Mouse (Mus musculus) forebrain, embryonic 12.5 days (tissue): Measurements from ENCODE around the gene Ankrd28. TPM values are rescaled to one million over a fixed set of nuclear protein-coding genes. Genes with fewer than 3 reads are reported as not detected.
A peak's percentile ranks its signal among the peaks of the same experiment; 100 is the strongest.

Experiments
- ATAC-seq: fragments of 200-750 bp; cut with Nextera tagmentation; 2 replicates; pipeline ENCODE4 v1.8.0; 2017; ENCODE audit warnings: moderate TSS enrichment; ENCODE audit not compliant: low FRiP score
- H3K27ac ChIP-seq: fragments of 300-500 bp; sonication (generic); 2 replicates; pipeline ENCODE4 v1.5.1; 2016; ENCODE audit warnings: mild to moderate bottlenecking
- H3K27me3 ChIP-seq: fragments of 300-500 bp; sonication (generic); 2 replicates; pipeline ENCODE4 v1.6.1; 2016; ENCODE audit warnings: mild to moderate bottlenecking
- H3K36me3 ChIP-seq: fragments of 300-500 bp; sonication (generic); replicated peaks from 2 replicates; pipeline ENCODE4 v1.6.1; 2016; ENCODE audit warnings: mild to moderate bottlenecking
- H3K4me1 ChIP-seq: fragments of 300-500 bp; sonication (generic); 2 replicates; pipeline ENCODE4 v1.6.1; 2016
- H3K4me2 ChIP-seq: fragments of 300-500 bp; sonication (generic); 2 replicates; pipeline ENCODE4 v1.6.1; 2016; ENCODE audit warnings: mild to moderate bottlenecking, moderate library complexity
- H3K4me3 ChIP-seq: fragments of 300-500 bp; sonication (generic); replicated peaks from 2 replicates; pipeline ENCODE4 v1.5.1; 2016; ENCODE audit warnings: mild to moderate bottlenecking
- H3K9ac ChIP-seq: fragments of 300-500 bp; sonication (generic); 2 replicates; pipeline ENCODE4 v1.6.1; 2016; ENCODE audit warnings: mild to moderate bottlenecking
- H3K9me3 ChIP-seq: fragments of 300-500 bp; sonication (generic); 2 replicates; pipeline ENCODE4 v1.6.1; 2016
- WGBS: fragments of 180-500 bp; shearing (Covaris S2); methylation state at CpG from one replicate; pipeline ENCODE4 v1.1.7; 2016; 5-methylcytosine and 5-hydroxymethylcytosine counted together
- polyA plus RNA-seq: library from polyadenylated mRNA; unstranded; fragments of >200 nt; fragmentation: Nextera tagmentation; extraction: Ambion mirVana; gene quantifications from 2 replicates; pipeline ENCODE4 v1.2.1, GENCODE M21; 2016

Gene Ankrd28
- polyA plus RNA-seq, 1 experiment from 2014 or later = 16.7 TPM

DNA sequence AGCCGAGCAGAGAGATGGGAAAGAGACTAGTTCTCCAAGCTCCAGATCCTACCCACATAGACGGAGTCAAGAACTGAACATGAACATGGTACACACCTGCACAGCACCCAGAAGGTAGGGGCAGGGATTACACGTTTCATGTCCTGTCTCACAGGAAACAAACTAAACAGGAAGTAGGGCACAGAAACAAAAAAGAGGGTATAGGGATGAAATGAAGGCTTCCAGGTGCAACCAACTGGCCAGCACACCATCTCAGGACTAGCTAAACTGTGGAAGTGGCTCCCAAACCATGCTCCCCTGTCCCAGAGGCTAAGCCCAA, 133.5 kb downstream of the Ankrd28 start:
- no peak overlapping the region for H3K4me2 ChIP-seq
- H3K27me3 ChIP-seq = no peaks in the 10 kb centered on the region
- ATAC-seq = no peak
- H3K27ac ChIP-seq = no peak overlapping the region
- no peaks in the 10 kb centered on the region for H3K9me3 ChIP-seq
- peaks cover 40% of the 10 kb centered on the region for H3K36me3 ChIP-seq
- no peak overlapping the region for H3K4me3 ChIP-seq
- whole genome bisulfite sequencing = 89% methylated on average over 3 of the region's 3 CpGs
- H3K4me1 ChIP-seq = no peaks in the 10 kb centered on the region
- no peak overlapping the region for H3K9ac ChIP-seq

DNA sequence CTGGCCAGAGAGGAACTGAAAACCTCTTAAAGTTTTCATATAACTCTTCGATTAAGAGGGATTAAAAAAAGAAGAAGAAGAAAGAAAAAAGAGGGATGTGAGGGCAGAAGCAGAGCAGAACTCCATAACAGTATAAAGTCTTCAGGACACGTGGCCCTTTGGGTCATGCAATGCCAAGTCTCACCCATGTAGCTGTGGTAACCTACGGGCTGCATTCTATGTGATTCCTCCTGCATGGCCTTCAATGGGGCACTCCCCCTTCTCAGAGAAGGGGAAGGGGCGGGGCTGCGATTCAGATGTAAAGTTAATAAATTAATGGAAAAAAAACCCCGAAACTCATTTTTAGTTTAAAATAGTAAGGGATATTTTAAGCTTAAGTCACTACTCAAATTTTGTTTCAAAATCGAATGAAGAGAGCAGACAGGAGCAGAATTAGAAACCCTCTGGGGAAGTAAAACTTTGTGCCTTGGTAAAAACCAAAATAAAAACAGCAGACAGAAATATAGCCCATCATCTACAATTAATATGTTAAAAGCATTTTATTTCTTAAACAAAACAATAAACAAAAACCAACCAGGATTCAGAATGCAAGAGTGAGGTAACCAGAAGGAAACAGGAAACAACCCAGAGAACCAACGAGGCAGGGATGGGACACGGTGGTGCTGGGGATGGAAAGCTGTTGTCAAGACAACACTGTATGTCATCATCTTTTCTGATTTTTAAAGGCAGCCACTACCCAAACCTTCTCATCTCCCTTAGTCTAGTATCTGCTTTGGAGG, 134.1 kb downstream of the Ankrd28 start:
- no peak for ATAC-seq
- no peak overlapping the region for H3K27ac ChIP-seq
- H3K27me3 ChIP-seq = no peaks in the 10 kb centered on the region
- no peak overlapping the region for H3K4me3 ChIP-seq
- H3K4me2 ChIP-seq = no peak overlapping the region
- peaks cover 34% of the 10 kb centered on the region for H3K36me3 ChIP-seq
- no peaks in the 10 kb centered on the region for H3K4me1 ChIP-seq
- no peak overlapping the region for H3K9ac ChIP-seq
- whole genome bisulfite sequencing = 89% methylated on average over 9 of the region's 9 CpGs
- H3K9me3 ChIP-seq = no peaks in the 10 kb centered on the region

DNA sequence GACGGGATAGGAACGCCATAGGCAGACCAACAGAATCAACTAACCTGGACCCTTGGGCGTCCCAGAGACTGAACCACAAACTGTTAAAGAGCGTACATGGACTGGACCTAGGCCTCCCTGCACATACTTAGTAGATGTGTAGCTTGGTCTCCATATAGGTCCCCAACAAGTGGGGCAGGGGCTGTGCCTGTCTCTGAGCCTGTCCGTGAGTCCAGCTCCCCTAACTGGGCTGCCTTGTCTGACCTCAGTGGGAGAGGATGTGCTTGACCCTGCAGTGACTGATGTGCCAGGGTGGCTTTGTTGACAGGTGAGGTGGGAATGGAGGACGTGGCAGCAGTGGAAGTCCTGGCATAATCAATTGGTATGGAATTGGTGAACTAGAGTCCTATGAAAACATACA, 137.9 kb downstream of the Ankrd28 start:
- Histone ChIP-seq H3K9me3 (no peaks in the 10 kb centered on the region), H3K4me2 (no peak overlapping the region), H3K27me3 (no peaks in the 10 kb centered on the region), H3K9ac (no peak overlapping the region), H3K27ac (no peak overlapping the region), H3K4me3 (no peak overlapping the region), H3K4me1 (no peaks in the 10 kb centered on the region), H3K36me3 (peaks cover 7% of the 10 kb centered on the region)
- WGBS = 93% methylated on average over 6 of the region's 6 CpGs
- ATAC-seq = no peak

DNA sequence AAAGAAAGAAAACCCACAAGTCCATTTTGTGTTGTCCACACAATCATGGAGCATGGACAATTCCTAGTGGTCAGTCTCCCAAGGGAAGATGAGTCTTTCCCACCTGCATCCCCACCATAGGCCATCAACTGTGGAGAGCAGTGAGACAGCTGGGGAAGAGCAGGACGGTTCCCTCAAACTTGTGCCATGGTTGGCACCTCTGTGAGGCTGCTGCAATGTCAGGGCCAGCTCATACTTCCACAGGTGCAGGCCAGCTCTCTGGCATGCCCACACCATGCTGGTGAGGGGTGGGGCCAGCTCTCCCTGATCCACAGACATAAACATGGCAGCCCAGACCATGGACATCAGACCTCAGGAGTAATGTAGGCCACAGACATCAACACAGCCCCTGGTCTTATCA, 144.2 kb downstream of the Ankrd28 start:
- H3K27ac ChIP-seq = no peak overlapping the region
- H3K9ac ChIP-seq = no peak overlapping the region
- 88% methylated on average over 1 of the region's 1 CpGs for WGBS
- H3K4me2 ChIP-seq = no peak overlapping the region
- H3K36me3 ChIP-seq = no peaks in the 10 kb centered on the region
- no peaks in the 10 kb centered on the region for H3K4me1 ChIP-seq
- no peaks in the 10 kb centered on the region for H3K27me3 ChIP-seq
- no peaks in the 10 kb centered on the region for H3K9me3 ChIP-seq
- no peak for ATAC-seq
- H3K4me3 ChIP-seq = no peak overlapping the region

DNA sequence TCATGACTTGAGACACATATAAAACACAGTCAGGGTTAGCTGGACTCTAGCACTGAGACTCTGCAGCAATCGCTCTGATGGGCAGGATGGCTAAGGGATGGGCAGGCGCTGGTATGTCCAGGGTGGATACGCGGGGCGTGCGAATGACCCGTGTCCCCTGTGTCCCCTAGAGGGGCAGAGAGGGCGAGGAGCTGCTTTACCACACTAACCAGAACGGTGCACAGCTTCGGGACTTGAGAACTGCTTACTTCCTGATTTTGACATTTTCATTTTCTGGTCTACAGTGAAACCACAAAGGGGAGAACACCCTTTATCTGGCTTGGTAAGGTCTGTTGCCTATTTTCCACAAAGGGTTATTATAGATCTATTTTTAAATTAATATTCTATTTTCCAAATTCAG, 144.8 kb downstream of the Ankrd28 start:
- Histone ChIP-seq H3K27ac (no peak overlapping the region), H3K4me2 (no peak overlapping the region), H3K4me1 (no peaks in the 10 kb centered on the region), H3K9me3 (no peaks in the 10 kb centered on the region), H3K4me3 (no peak overlapping the region), H3K27me3 (no peaks in the 10 kb centered on the region), H3K9ac (no peak overlapping the region), H3K36me3 (no peaks in the 10 kb centered on the region)
- WGBS = 91% methylated on average over 10 of the region's 10 CpGs
- ATAC-seq = no peak

DNA sequence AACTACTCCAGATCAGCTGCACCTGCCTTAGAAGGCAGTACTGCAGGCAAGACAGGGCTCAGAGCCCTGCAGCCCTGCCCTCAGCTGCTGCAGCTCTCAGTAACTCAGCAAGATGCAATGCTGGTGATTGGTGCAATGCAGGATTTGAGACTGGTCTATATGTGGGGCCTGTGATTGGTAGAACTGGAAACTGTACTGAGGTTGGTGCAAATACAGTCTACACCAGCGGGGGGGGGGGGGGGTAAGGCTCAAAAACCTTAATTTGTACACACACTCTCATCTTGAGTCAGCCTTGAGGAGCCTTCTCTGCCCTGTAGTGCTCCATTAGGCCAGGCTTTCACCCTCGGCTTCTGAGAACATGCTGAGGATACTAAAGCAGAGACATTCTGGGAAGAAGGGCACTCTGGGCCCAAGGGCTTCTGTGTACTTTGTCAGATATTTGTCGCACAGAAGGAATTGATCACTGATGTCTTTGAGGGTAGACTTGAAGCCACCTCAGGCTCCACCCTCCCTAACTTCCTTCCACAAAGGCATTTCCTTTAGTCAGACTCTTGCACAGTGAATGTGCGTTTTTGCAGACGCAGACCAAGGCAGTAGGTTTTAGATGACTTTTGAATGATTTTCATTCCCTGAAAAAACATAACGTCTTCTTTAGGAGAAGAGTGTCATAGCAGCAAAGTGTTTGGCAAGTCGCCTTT, 146.0 kb downstream of the Ankrd28 start:
- WGBS = 83% methylated on average over 7 of the region's 7 CpGs
- ATAC-seq = no peak
- Histone ChIP-seq H3K27me3 (no peaks in the 10 kb centered on the region), H3K4me3 (no peak overlapping the region), H3K4me2 (no peak overlapping the region), H3K9me3 (no peaks in the 10 kb centered on the region), H3K9ac (no peak overlapping the region), H3K36me3 (no peaks in the 10 kb centered on the region), H3K4me1 (no peaks in the 10 kb centered on the region), H3K27ac (no peak overlapping the region)

DNA sequence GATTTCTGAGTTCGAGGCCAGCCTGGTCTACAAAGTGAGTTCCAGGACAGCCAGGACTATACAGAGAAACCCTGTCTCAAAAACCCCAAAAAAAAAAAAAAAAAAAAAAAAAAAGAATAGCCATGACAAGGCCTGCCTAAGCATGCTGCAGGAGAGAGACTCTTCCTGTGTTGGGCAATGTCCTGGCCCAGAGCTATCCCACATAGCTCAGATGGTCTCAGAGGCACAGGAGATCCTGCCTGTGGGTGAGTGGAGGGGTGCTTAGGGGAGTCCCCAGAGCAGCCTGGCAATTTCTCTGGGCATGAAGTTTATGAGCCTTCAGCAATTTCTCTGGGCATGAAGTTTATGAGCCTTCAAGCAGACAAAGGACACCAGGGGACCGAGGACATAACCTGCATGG, 146.8 kb downstream of the Ankrd28 start:
- Histone ChIP-seq H3K9ac (no peak overlapping the region), H3K36me3 (no peaks in the 10 kb centered on the region), H3K4me1 (no peaks in the 10 kb centered on the region), H3K4me2 (no peak overlapping the region), H3K9me3 (no peaks in the 10 kb centered on the region), H3K4me3 (no peak overlapping the region), H3K27me3 (no peaks in the 10 kb centered on the region), H3K27ac (no peak overlapping the region)
- ATAC-seq = no peak
- WGBS = 87% methylated on average over 2 of the region's 2 CpGs

DNA sequence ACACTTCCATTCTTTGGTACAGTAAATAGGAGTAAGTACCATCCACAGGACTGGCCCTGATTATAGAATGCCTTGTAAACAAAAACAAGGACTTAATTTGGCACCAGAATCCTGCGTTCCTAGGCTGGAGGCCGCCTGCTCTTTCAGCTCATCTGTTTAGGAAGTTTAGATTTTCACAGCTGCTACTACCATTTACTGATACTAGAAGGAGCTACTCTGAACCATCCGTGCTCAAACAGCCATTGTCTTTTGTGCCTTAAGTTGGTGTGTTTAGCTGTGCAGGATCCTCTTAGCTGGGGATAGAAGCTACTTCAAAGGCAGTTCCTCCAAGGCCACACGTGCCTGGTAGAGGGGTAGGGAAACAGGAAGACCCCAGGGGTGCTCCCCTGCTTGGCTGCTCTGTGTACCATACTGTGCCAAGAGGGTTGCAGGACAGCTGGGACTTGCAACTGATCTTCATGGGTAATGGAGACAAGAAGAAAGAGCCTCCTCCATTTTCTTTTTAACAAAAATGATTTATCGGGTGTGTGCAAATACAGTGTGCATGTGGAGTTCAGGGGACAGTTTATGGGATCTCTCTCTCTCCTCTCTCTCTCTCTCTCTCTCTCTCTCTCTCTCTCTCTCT, 148.4 kb downstream of the Ankrd28 start:
- WGBS = 55% methylated on average over 5 of the region's 5 CpGs
- Histone ChIP-seq H3K9me3 (no peaks in the 10 kb centered on the region), H3K4me3 (no peak overlapping the region), H3K27ac (no peak overlapping the region), H3K27me3 (no peaks in the 10 kb centered on the region), H3K4me2 (no peak overlapping the region), H3K36me3 (no peaks in the 10 kb centered on the region), H3K4me1 (no peaks in the 10 kb centered on the region), H3K9ac (no peak overlapping the region)
- ATAC-seq = no peak

DNA sequence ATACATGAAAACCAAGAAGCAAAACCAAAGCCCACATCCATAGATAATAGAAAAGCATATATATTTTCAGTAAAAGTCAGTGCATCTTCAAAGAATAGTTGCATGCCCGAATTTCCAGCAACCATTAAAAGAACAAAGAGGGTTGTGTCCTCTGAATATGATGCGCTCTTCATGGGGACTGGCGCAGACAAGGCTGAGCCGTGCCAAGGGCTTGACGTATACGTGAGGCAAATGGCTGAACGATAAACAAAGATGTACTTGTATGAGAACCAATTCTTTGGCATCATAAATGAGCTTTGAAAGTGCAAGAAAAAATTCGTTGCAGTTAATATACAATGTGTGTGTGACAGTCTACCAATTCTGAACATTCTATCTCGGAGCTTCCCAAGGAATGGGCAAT, 149.2 kb downstream of the Ankrd28 start:
- Histone ChIP-seq H3K4me1 (no peaks in the 10 kb centered on the region), H3K27me3 (no peaks in the 10 kb centered on the region), H3K36me3 (no peaks in the 10 kb centered on the region), H3K9ac (no peak overlapping the region), H3K27ac (no peak overlapping the region), H3K9me3 (no peaks in the 10 kb centered on the region), H3K4me2 (no peak overlapping the region), H3K4me3 (no peak overlapping the region)
- no peak for ATAC-seq
- WGBS = 87% methylated on average over 9 of the region's 9 CpGs

DNA sequence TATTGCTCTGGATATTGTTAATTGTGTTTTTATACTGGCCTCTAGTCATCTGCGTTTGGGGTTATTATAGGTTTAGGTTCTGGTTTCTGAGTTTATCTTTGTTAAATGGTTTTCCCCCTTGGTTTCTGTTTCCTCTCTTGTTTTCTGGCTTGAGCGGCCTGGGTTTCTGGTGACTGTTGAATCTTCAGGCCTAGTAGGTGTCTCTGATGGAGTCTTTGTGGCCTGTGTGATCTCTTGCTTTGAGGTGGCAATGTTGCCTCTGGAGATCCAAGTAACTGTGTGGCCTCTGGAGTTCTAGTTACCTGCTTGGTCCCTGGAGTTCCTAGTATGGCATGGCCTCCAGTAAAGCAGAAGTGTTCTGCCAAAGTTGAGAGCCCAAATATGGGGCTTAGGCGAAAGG, 149.8 kb downstream of the Ankrd28 start:
- WGBS = 87% methylated on average over 3 of the region's 3 CpGs
- no peaks in the 10 kb centered on the region for H3K36me3 ChIP-seq
- no peaks in the 10 kb centered on the region for H3K4me1 ChIP-seq
- H3K9me3 ChIP-seq = no peaks in the 10 kb centered on the region
- H3K27ac ChIP-seq = no peak overlapping the region
- no peaks in the 10 kb centered on the region for H3K27me3 ChIP-seq
- no peak overlapping the region for H3K4me3 ChIP-seq
- no peak overlapping the region for H3K4me2 ChIP-seq
- ATAC-seq = no peak
- H3K9ac ChIP-seq = no peak overlapping the region

DNA sequence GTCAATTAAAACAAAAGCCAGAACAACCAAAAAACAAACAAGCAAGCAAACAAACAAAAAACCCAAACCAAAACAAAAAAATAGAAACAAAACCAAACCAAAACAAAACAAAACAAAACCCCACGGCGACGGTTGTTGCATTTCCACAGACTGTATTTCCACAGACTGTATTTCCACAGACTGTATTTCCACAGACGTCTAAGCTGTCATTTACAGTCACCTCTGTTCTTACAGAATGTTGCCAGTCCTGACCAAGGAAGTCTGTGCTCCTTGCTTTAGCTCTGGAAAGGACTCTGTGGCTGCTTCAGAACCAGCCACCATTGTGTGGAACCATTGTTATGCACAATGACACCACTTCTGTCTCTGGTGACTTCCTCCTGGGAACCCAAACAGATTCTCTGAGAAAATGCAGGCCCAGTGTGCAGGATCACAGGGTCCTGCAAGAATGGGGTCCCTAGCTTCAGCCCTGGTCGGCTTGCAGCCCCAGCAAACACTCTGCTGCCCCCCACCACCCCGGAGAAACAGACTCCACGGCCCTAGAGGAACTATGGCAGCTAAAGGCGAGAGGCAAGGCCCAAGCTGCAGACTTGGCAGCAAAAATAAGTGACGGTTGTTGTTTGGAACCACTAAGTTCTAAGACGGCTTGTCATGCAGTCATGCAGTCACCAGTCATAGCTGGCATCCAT, 158.7 kb downstream of the Ankrd28 start:
- Histone ChIP-seq H3K27me3 (no peaks in the 10 kb centered on the region), H3K27ac (no peak overlapping the region), H3K36me3 (0 out of 2 replicates have a peak, but pooled peaks cover 8% of the 10 kb centered on the region), H3K4me3 (no peak overlapping the region), H3K4me2 (no peak overlapping the region), H3K9ac (no peak overlapping the region), H3K4me1 (peaks cover 22% of the 10 kb centered on the region), H3K9me3 (no peaks in the 10 kb centered on the region)
- WGBS = 59% methylated on average over 10 of the region's 10 CpGs
- ATAC-seq = no peak

DNA sequence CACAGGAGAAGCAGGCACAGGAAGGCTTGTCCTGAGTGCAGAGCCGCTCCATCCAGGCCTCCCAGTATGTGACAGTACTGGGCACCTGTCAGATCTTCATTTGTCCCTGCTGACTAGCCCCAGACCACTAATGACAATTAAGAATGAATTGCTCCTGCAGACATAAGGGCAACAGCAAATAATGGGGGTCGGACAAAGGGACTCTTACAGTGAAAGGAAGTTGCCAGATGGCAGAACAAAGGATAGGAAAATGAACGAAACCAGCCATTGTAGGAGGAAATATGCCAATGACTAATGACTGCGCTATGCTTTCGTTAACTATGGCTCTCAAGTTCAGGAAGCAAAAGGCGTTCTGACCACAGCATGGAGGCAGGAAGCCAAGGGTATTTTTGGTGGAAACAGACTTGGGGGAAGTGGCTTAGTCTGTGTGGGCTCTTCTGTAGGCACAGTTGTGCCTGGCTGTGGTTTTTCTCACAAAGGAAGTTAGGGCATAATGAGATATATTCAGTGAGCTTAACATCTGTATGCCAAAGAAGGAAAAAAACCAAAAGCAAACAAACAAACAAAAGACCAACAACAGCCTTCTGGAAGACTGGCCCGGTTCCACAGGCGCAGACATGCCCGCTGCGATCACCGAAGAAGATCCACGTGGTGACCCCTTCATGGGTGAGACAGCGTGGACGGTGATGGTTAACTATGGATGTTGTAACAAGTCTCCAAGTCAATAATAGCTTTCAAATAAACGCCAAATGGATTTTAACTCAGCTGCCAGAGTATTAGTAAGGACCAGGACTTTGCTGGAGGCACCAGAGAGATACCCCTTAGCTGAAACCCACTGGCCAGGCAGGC, 160.6 kb downstream of the Ankrd28 start:
- ATAC-seq = peak; percentile 72
- no peaks in the 10 kb centered on the region for H3K9me3 ChIP-seq
- H3K4me2 ChIP-seq = no peak overlapping the region
- H3K36me3 ChIP-seq = 0 out of 2 replicates have a peak, but pooled peaks cover 8% of the 10 kb centered on the region
- H3K4me3 ChIP-seq = no peak overlapping the region
- H3K4me1 ChIP-seq = peaks cover 27% of the 10 kb centered on the region
- H3K27me3 ChIP-seq = no peaks in the 10 kb centered on the region
- H3K9ac ChIP-seq = no peak overlapping the region
- H3K27ac ChIP-seq = peak overlapping the region; percentile 79
- 63% methylated on average over 15 of the region's 15 CpGs for WGBS
